Mouse (Mus musculus) Patski (cell line): ENCODE measurements around the gene 1110002E22Rik. TPM values are rescaled to one million over a fixed set of nuclear protein-coding genes. Genes with fewer than 3 reads are reported as not detected.
A peak's percentile ranks its signal among the peaks of the same experiment; 100 is the strongest.

Source experiments
- ATAC-seq: fragments of 100-300 bp; one replicate; pipeline ENCODE4 v1.8.0; 2021
- CTCF ChIA-PET: fragments of 350-600 bp; sonication (Branson Sonifier 250); formaldehyde crosslinking; loops from one replicate; lab custom pipeline; 2022; ENCODE audit warnings: inconsistent platforms; lab: Charles Lee
- POLR2A ChIA-PET: fragments of 350-600 bp; sonication (Branson Sonifier 250); formaldehyde crosslinking; loops from one replicate; lab custom pipeline; 2022; ENCODE audit warnings: antibody characterized with exemption, inconsistent platforms; lab: Charles Lee
- DNase-seq: peaks from one replicate; pipeline ENCODE4 v3.0.0-alpha.2; 2011; ENCODE audit warnings: low read depth, low spot score
- H3K27me3 ChIP-seq: fragments of 371-371 bp; one replicate; pipeline ENCODE4 v1.5.1; 2021
- CTCF ChIP-seq: fragments of 100-300 bp; IDR thresholded peaks from one replicate; pipeline ENCODE4 v1.5.1; 2021
- in situ Hi-C: fragments of 300-500 bp; cut with MboI; formaldehyde crosslinking; loops from 3 replicates; pipeline ENCODE4 v1.11.1; 2018; ENCODE audit warnings: low pct_unique_long_range_greater_than_20kb, mixed read lengths
- polyA plus RNA-seq: library from polyadenylated mRNA; unstranded; gene quantifications from one replicate; pipeline ENCODE4 v1.2.3, GENCODE M21; 2021

The 1110002E22Rik gene
- polyA plus RNA-seq, 1 experiment from 2014 or later: 0.67 TPM

DNA sequence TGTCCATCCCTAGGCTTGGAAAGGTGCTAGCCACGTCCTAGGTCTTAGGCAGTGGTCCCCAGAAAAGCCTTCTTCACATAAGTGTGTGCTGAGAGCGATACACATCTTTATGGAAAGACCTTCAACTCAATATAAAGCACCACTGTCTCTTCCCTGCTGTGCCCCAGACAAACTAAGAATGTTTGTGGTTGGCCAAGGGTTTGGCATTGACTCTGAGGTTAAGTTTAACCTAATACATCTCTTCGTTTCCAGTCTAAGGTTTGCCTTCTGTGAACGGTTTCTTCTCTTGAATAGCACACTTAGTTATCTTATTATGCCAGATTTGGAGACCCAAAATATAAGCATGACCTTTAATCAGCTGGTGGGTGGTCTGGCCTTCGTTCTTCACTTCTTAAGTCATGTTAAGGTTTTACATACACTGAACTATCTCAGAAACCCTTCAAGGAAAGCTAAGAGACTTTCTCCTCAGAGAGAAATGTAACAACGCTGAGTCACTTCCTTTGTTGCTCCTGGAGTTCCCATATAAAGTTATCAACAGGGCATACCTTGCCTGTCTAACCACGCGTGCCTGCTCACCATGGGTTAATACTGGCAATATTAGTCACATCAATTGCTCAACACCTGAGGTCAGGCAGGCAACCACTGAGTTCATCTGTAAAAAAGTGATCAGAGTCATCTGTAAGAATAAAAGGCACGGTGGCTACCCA lies 3.5 kb upstream of the 1110002E22Rik start:
- ATAC-seq (peak; percentile 84), DNase-seq (peak; percentile 77)
- POLR2A ChIA-PET: interaction anchor here (0.6 to 1.3 kb wide), 4 partner anchors 60 to 142 kb away, joined by 3 to 5 read pairs (median 3); no protein-coding TSS in a partner anchor
- in situ Hi-C loops: no loop called here
- no peak for TF ChIP-seq CTCF
- CTCF ChIA-PET: interaction anchor here (1.3 to 1.5 kb wide), 3 partner anchors 9 to 70 kb away, joined by 3 to 6 read pairs (median 4); no protein-coding TSS in a partner anchor
- H3K27me3 ChIP-seq: no peaks in the 10 kb centered on the region

DNA sequence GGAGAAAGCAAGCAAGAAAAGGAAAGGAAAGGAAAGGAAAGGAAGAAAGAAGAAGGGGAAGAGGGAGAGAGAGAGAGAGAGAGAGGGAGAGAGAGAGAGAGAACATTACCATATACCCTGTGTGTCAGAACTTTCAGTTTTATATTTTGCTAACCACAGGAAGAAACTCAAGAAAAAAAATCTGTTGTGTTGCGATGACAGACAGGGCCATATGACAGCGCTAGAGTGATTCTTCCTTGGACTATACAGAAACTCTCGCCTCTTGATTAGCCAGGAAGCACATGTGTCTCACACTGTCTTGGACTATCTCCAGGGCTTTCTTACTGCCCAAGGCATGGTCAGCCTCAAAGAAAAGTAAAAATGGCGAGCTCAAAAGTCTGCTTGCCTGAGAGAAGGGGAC lies 2.2 kb upstream of the 1110002E22Rik start:
- TF ChIP-seq CTCF: no peak
- in situ Hi-C loops: no loop called here
- CTCF ChIA-PET: interaction anchor here (1.1 to 1.5 kb wide), 2 partner anchors 15 to 82 kb away, joined by 3 to 5 read pairs; partner anchors contain the start of gene Mttp
- ATAC-seq (no peak), DNase-seq (no peak)
- POLR2A ChIA-PET: no interaction called here
- no peaks in the 10 kb centered on the region for H3K27me3 ChIP-seq

DNA sequence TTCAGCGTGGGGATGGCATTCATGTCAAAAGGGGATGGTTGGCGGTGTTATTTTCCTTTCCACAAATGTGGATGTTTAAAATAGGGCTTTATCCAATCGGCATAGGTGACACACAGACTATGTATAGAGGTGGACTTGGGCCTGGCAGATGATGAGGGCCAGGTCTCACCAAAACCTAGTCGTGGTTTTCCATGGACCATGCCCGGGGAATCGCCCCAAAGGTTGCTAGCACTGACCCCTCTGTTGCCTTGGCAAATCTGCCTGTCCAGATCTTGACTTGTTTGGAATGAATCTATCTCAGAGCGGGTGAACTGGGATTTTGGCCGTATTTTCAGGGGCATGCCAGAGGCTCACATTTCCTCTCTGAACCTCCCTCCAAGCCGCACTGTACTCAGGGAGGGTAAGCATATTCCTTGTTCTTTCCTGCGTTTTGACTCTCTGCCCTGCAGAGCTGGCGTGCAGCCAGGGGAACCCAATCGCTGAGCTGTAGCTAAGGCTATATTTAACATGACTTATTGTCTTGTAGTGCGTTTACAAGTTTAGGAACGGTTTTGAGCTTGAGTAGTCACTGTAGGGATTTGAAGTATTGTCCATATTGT lies 1.0 kb upstream of the 1110002E22Rik start:
- CTCF ChIA-PET: interaction anchor here (0.6 to 1.5 kb wide), 5 partner anchors 11 to 73 kb away, joined by 3 to 4 read pairs (median 3); no protein-coding TSS in a partner anchor
- no peak for ATAC-seq

DNA sequence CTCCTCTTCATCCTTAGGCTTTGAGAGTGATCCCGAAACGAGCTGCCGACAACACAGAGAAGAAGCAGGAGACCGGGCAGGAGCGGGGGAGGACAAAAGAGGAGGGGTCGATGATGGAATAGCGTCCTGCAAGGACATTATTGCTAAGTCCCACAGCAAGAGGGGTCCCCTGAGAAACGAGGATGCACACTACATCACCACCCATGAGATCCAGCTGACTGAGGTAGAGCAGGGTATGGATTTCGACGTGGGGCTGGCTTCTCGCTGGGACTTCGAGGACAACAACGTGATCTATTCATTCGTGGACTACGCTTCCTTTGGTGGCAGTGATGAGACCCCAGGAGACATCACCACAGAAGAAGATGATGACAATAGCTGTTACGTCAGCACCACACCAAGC lies 1.1 kb downstream of the 1110002E22Rik start:
- ChIA-PET POLR2A (interaction anchor here (1.5 kb wide), 1 partner anchor 18 kb away, joined by 4 read pairs; no protein-coding TSS in a partner anchor), CTCF (no interaction called here)
- in situ Hi-C loops: no loop called here
- TF ChIP-seq CTCF: no peak
- no peaks in the 10 kb centered on the region for H3K27me3 ChIP-seq
- ATAC-seq: no peak
- no peak for DNase-seq

More for the DNA sequence above, 1.0 kb upstream of the 1110002E22Rik start:
- POLR2A ChIA-PET: interaction anchor here (1.2 kb wide), 1 partner anchor 80 kb away, joined by 5 read pairs; the partner anchor contains the start of gene Trmt10a
- in situ Hi-C loops: no loop called here
- H3K27me3 ChIP-seq: no peaks in the 10 kb centered on the region
- peak; percentile 69 for DNase-seq
- TF ChIP-seq CTCF: no peak

DNA sequence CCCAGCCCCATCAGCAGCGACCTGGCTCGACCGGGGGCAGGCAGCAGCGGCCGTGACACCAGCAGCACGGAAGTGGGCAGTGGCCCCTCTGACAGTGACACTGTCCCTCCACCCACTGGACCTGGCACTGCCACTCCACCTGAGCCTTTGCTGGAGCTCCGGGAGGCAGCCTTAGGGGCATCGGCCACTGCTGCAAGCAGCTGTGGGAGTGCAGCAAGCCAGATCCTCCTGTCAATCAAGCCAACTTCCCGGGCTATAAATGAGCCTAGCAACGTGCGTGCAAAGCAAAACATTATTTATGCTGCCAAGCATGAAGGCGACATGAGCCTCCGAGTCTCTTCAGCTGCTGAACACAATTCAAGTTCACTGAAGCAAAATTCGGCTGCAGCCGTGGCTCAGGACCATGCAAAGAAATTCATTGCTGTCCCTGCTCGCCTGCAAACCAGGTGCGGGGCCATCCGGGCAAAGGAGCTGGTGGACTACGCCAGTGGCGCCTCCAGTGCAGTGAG lies 1.6 kb downstream of the 1110002E22Rik start:
- ChIA-PET CTCF (no interaction called here), POLR2A (interaction anchor here (0.6 to 1.5 kb wide), 2 partner anchors 17 to 55 kb away, joined by 3 to 4 read pairs; no protein-coding TSS in a partner anchor)
- ATAC-seq: no peak
- no peaks in the 10 kb centered on the region for H3K27me3 ChIP-seq
- TF ChIP-seq CTCF: no peak
- DNase-seq: no peak
- in situ Hi-C loops: no loop called here

DNA sequence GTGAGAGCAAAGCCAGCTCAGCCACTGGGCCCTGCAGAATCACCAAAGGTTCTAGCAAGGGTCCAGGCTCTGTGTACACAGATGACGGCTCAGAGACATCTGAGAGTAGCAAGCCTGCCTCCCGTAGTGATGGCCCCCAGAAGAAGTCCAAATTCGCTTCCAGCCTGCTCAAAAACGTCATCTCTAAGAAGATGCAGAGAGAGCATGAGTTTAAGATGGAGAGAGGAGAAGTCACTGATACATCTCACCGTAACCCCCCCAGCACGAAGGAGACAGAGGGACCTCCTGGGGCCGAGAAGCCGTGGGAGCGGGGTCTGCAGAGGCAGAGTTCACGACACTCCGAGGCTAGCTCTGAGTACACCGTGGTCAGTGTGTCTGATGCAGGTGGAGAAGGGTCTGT lies 2.4 kb downstream of the 1110002E22Rik start, which contains the start of gene Gm5105:
Gm5105 (minus strand) TSS at position 101 of the 400 bp plus-strand sequence.
- ChIA-PET POLR2A (interaction anchor here (1.5 kb wide), 1 partner anchor 16 kb away, joined by 4 read pairs; no protein-coding TSS in a partner anchor), CTCF (interaction anchor here (1.6 kb wide), 1 partner anchor 76 kb away, joined by 5 read pairs; no protein-coding TSS in a partner anchor)
- in situ Hi-C loops: no loop called here
- DNase-seq (no peak), ATAC-seq (no peak)
- TF ChIP-seq CTCF: no peak
- no peaks in the 10 kb centered on the region for H3K27me3 ChIP-seq

DNA sequence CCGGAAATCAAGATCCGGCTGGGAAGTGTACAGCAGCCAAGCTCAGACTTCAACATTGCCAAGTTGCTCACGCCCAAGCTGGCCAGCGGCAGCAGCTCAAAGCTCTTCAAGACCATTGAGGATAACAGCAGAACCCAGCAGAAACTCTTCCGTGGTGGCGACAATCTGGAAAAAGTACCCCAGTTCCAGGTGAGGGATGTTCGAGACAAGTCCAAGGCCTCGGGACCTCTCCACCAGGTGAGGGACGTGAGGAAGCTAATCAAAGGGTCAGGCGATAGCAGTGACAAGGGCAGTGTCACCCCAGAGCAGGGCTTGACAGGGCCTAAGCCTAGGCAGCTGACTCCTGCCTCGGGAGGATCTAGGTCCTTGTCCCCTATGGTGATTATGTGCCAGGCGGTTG lies 3.3 kb downstream of the 1110002E22Rik start:
- in situ Hi-C loops: no loop called here
- CTCF ChIA-PET: interaction anchor here (1.6 kb wide), 1 partner anchor 77 kb away, joined by 5 read pairs; no protein-coding TSS in a partner anchor
- ATAC-seq (no peak), DNase-seq (no peak)
- POLR2A ChIA-PET: no interaction called here
- no peaks in the 10 kb centered on the region for H3K27me3 ChIP-seq
- no peak for TF ChIP-seq CTCF

DNA sequence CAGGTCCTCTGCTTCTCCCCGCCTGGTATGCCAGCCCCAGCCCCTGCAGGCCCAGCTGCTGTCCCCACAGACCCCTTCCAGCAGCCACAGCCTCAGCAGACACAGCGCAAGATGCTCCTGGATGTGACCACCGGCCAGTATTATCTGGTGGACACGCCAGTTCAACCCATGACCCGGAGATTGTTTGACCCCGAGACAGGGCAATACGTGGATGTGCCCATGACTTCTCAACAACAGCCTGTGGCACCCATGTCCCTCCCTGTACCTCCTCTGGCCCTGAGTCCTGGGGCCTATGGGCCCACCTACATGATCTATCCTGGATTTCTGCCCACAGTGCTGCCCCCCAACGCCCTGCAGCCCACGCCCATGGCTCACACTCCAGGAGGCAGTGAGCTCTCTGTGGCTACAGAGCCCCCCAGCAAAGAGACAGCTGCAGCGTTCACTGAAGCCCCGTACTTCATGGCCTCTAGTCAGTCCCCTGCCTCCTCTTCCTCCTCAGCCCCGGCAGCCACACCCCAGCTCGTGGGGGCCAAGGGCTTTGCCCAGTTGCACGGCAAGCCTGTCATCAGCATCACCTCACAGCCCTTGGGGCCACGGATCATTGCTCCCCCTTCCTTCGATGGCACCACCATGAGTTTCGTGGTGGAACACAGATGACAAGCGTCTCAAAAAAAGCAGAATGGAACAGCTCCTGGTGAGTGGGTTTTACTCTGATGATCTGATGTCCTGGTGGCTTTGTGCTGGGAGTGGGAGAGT lies 5.1 kb downstream of the 1110002E22Rik start:
- in situ Hi-C loops: no loop called here
- CTCF ChIA-PET: no interaction called here
- DNase-seq (no peak), ATAC-seq (no peak)
- POLR2A ChIA-PET: no interaction called here
- H3K27me3 ChIP-seq: no peaks in the 10 kb centered on the region
- no peak for TF ChIP-seq CTCF

DNA sequence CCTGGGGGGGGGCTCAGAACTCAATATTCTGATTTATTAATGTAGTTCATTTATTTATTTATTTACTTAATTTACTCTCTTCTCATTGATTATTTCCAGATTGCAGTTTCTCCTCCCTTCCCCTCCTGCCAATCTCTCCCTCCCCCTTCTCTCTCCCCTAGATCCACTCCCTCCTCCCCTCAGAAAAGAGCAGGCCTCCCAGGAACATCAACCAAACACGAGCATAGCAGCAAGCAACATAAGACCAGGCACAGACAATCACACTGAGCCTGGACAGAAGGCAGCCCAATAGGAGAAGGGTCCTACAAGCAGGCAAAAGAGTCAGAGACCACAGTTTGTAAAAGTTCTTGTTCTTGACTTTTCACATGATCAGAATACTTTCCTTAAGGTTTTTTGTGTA lies 6.2 kb downstream of the 1110002E22Rik start:
- H3K27me3 ChIP-seq: no peaks in the 10 kb centered on the region
- ATAC-seq (no peak), DNase-seq (no peak)
- in situ Hi-C loops: no loop called here
- POLR2A ChIA-PET: no interaction called here
- CTCF ChIA-PET: no interaction called here
- TF ChIP-seq CTCF: no peak
